Mouse (Mus musculus) layer of hippocampus, adult 9-10 months (tissue): ENCODE measurements at regions not wholly inside any gene's neighbourhood (a gene's known extent, or its start where the extent isn't known, plus 50 kb on each side); places are given as distances from the start of the nearest gene placed in this dataset.

Experiments
- DNase-seq: peaks from one replicate; pipeline ENCODE4 v3.0.0; 2022; ENCODE audit warnings: low spot score

DNA sequence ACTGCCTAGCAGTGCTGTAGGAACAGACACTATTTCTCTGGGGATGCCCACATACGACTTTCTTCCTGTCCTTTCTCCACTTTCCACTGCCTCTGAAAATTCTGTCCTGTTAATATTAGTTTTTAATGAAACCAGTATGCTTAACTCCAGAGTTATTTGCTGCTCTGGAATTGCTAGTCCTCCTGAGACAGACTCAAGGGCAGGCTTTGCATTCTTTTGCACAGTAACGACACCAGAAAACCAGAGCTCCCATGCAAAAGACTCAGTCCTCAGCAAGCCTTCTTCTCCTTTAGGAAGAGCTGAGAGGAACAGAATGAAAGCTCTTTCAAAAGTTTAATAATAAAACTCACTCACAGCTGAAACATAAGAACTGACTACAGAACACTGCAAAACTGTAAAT is 92.3 kb upstream of the Dab2 start:
- DNase-seq, result no peak

- DNase-seq, result peak; percentile 26
These were observed 90.3 kb upstream of the Dab2 start for GRCm38 (mm10) chr15:6209301-6209700.

DNA sequence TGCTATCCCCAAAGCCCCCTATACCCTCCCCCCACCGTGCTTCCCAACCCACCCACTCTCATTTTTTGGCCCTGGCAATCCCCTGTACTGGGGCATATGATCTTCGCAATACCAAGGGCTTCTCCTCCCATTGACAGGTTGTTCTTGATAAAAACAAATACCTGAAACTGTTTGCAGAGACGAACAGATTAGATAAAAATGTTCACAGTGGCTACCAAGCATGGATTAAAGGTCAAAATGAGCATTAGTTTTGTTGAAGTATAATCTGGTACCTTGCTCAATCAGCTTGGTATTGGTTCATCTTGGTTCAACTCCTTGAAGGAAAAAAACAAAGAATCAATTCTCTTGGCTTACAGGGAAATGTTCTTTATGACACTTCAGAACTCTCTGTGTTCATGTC is 81.5 kb upstream of the Dab2 start:
- DNase-seq, result no peak

- DNase-seq, result no peak
These were observed 74.4 kb upstream of the Dab2 start for GRCm38 (mm10) chr15:6225227-6225626.

GRCm38 (mm10) chr15:6230618-6231017 is 69.0 kb upstream of the Dab2 start:
- DNase-seq, result no peak

DNA sequence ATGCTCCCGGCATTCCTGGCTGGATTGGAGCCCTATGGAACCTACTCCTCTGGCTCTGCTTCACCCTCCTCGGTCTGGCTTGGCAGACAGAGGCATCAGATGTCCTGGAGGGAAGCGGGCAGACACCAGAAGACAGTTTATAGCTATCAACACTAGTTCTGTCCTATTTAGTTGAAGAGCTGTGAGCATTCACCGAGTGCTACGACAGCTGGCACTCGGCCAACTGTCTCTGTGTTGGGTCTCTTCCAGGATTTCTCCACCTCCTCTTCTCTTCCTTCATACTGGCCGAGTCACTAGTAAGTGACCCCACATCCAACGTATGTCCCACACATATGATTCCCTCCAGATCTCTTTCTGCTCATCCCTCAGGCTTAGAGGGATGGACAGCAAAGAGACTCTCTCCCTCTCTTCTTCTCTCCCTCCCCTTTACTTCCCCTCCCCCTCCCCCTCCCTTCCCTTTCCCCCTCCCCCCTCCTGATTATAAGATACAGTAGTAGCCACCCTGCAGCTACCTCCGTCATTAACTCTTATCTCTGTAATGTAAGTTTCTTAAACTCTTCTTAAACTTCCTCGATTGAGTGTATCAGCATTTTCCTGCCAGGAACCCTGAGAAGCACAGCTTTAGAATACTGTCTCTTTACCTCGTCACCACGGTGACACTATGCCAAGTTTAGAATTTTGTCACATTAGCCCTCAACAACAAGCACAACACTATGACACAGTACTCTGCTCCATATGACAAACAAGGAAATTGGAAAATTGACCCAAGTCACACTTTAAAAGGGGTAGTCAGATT is 68.1 kb upstream of the Dab2 start:
- no peak for DNase-seq

DNA sequence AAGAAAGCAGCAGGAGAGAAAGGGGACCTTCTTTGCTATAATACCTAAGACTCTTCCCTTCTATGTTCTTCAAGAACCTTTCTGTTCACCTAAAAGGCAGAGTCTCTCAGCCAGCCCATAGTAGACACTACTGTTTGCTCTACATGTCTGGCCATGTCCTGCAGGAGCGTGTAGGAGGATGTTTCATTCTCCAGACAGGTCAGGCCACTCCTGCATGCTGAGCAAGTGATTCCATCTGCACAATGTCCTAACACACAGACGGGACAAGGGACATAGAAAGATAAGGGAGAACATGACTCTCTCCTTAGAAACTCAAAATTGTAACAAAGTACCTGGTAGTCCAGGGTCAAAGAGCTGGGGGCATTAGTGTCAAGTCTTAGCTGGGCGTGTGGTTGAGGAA is 66.0 kb upstream of the Dab2 start:
- no peak for DNase-seq

GRCm38 (mm10) chr15:6236583-6236982 is 63.0 kb upstream of the Dab2 start:
- no peak for DNase-seq

- DNase-seq, result no peak
These were observed 61.9 kb upstream of the Dab2 start for GRCm38 (mm10) chr15:6237726-6238125.

- peak; percentile 48 for DNase-seq
These were observed 61.5 kb upstream of the Dab2 start for GRCm38 (mm10) chr15:6238133-6238532.

- DNase-seq, result no peak
These were observed 60.8 kb upstream of the Dab2 start for GRCm38 (mm10) chr15:6238755-6239154.

GRCm38 (mm10) chr15:6242132-6242531 is 57.5 kb upstream of the Dab2 start:
- DNase-seq, result no peak

DNA sequence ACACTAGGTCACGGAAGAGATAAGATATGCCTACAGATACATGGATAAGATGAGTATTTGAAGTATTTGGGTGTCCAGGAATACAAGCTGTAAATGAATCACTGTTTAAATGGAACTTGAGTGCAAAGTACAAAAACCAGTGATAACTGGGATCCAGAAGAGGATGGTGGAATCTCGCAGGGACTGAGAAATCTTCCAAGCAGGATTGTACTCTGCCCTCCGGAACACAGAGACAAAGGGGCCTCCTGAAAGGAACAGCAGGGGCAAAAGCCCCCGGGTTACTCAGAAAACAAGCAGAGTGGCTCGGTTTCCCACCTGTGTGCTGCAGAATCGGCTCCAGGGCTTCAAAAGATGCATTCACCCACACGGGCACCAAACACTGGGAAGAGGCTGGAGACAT is 55.2 kb upstream of the Dab2 start:
- DNase-seq, result no peak

DNA sequence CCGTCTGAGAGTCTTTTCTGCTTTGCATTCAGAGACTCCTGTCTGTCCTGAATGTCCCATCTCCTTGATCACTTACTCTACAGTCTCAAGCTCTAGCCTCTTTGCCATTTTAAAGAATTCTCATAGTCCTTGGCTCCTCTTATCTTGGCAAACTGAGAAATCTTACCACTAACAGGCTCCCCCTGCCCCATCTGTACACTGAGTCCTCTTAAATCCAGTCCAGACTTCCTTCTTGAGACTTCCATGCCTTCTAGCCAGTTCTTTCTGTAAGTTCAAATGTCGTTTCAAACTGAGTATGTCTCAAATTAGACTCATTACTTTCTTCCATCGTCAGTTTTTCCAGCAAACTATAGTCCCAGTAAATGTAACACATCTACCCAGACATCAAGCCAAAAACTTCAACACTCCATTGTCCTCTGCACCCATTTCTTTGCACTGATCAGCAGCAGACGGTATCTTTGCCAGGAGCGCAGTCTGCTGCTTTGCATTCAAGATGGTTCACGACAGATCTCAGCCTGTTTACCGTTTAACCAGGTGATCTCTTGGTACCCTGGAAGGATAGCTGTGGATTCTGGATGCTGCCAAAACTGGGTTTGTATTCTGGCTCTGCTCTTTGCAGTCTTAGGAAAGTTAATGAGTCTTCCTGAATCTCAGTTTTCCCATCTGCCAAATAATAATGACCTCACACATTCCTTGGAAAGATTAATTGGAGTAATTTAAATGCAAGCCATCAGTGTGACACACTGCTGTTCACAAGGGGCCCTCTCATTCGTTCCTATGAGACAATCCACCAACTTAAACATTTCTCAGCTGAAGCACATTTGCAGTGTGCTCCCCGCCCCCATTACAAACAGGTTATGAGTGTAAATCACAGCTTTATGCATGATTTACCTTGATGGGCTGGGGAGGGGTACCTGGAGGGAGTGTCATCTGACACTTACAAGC is 53.4 kb upstream of the Dab2 start:
- DNase-seq, result no peak

GRCm38 (mm10) chr15:6248470-6248869 is 51.1 kb upstream of the Dab2 start:
- DNase-seq, result no peak
